Mouse (Mus musculus) brain, embryonic 14.5 days (tissue): Measurements from ENCODE around the gene Iqch.
A peak's percentile ranks its signal among the peaks of the same experiment; 100 is the strongest.

Experiments
- CTCF ChIP-seq: fragments of 200-500 bp; IDR thresholded peaks from 2 replicates; pipeline ENCODE4 v1.5.1; 2012; ENCODE audit warnings: inconsistent platforms, mild to moderate bottlenecking, moderate library complexity, borderline replicate concordance; ENCODE audit not compliant: insufficient read depth, insufficient read length; ENCODE audit errors: extremely low read depth
- POLR2A ChIP-seq: fragments of 200-500 bp; IDR thresholded peaks from 2 replicates; pipeline ENCODE4 v1.6.1; 2012; ENCODE audit warnings: mild to moderate bottlenecking, inconsistent platforms, borderline replicate concordance; ENCODE audit not compliant: poor library complexity, insufficient read depth, insufficient read length, severe bottlenecking; ENCODE audit errors: extremely low read depth

- TF ChIP-seq CTCF (peak; percentile 78; the same call in 1 of the 2 replicates), POLR2A (no peak)
Measured at GRCm38 (mm10) chr9:63462296-63462695, 140.0 kb downstream of the Iqch start.
